In the genomic region with DNA sequence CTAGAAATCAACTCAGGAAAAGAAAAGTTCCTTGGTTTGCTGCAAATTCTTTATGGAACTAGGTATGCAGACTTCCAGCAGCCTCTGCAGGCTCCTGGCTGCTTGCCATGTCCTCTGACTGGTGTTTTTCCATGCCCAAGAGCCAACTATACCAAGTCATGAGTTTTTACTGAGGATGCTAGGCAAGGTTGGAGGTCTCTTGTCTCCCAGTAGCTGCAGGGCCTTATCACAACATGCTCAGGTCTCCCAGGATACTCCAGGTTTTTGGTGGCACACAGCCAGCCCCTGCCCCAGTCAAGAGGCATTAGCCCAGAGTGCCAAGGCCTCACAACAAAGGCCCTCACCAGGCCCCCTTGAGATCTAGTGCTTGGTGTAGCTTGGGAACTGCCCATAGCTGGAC, we compare ENCODE assay signal across 10 mouse cellular contexts.
DNase-seq lines count a peak whose midpoint lies in the region; ATAC-seq lines count a peak whose summit lies in the region.
"Had no signal": no experiment of that assay in that cellular context is flagged by ENCODE, and none has a peak within 500 bp of the region (broad histone marks: within the 10 kb centered on the region; RNA-seq: fewer than 3 reads in every experiment).

No protein-coding gene starts in this region.

- no peak overlapping the region for H3K27ac ChIP-seq in embryonic facial prominence, embryonic 14.5 days (replicated peaks; ENCODE audit: low read depth, low read length)
- no peak overlapping the region for H3K27ac ChIP-seq in embryonic facial prominence, embryonic 10.5 days (replicated peaks)
- no peak overlapping the region for H3K27ac ChIP-seq in midbrain, embryonic 16.5 days (ENCODE audit: low read length)
- H3K27ac ChIP-seq: embryonic facial prominence, embryonic 13.5 days; neural tube, embryonic 15.5 days had no signal

- no peak for ATAC-seq in embryonic facial prominence, embryonic 14.5 days (ENCODE audit: low read depth)
- ATAC-seq in megakaryocyte-erythroid progenitor cell, adult 5-6 weeks (replicated peaks; ENCODE audit: low FRiP score, low TSS enrichment, poor library complexity, severe bottlenecking), result no peak
- no peak for ATAC-seq in midbrain, embryonic 16.5 days

- DNase-seq in embryonic facial prominence, embryonic 14.5 days (ENCODE audit: low spot score), result peak; percentile 31
- DNase-seq in embryonic facial prominence, embryonic 10.5 days (ENCODE audit: low spot score), result no peak
- DNase-seq in 3T3-L1 (ENCODE audit: low read depth, low spot score), result peak; percentile 50
- peak; percentile 11 for DNase-seq in cerebellum, adult 8-10 months
- DNase-seq in kidney, postnatal 25 days, result peak; percentile 35 to 44
- no peak for DNase-seq in yolk sac, embryonic 10.5 days (ENCODE audit: low spot score)

- no peaks in the 10 kb centered on the region for H3K36me3 ChIP-seq in embryonic facial prominence, embryonic 14.5 days (ENCODE audit: control insufficient read depth, insufficient read depth, low read length)
- H3K36me3 ChIP-seq in embryonic facial prominence, embryonic 10.5 days (replicated peaks), result no peaks in the 10 kb centered on the region
- no peaks in the 10 kb centered on the region for H3K36me3 ChIP-seq in midbrain, embryonic 16.5 days (ENCODE audit: control insufficient read depth, insufficient read depth, low read length)
- H3K36me3 ChIP-seq: embryonic facial prominence, embryonic 13.5 days; neural tube, embryonic 15.5 days had no signal

- H3K9me3 ChIP-seq in embryonic facial prominence, embryonic 14.5 days (ENCODE audit: control insufficient read depth, low read length), result no peaks in the 10 kb centered on the region
- H3K9me3 ChIP-seq in embryonic facial prominence, embryonic 10.5 days, result no peaks in the 10 kb centered on the region
- H3K9me3 ChIP-seq in midbrain, embryonic 16.5 days (replicated peaks; ENCODE audit: control insufficient read depth, low read length, poor library complexity, severe bottlenecking), result no peaks in the 10 kb centered on the region
- H3K9me3 ChIP-seq: embryonic facial prominence, embryonic 13.5 days; neural tube, embryonic 15.5 days had no signal

- H3K4me1 ChIP-seq in embryonic facial prominence, embryonic 14.5 days (ENCODE audit: control insufficient read depth, insufficient read depth, low read length), result 0 out of 2 replicates have a peak, but pooled peaks cover 3% of the 10 kb centered on the region
- H3K4me1 ChIP-seq in embryonic facial prominence, embryonic 10.5 days, result no peaks in the 10 kb centered on the region
- H3K4me1 ChIP-seq in midbrain, embryonic 16.5 days (ENCODE audit: control insufficient read depth, insufficient read depth, low read length), result no peaks in the 10 kb centered on the region
- H3K4me1 ChIP-seq: neural tube, embryonic 15.5 days had no signal

- H3K4me2 ChIP-seq in embryonic facial prominence, embryonic 14.5 days (ENCODE audit: low read depth, low read length), result no peak overlapping the region
- H3K4me2 ChIP-seq in midbrain, embryonic 16.5 days (ENCODE audit: low read length), result no peak overlapping the region
- H3K4me2 ChIP-seq: embryonic facial prominence, embryonic 13.5 days; neural tube, embryonic 15.5 days had no signal

- H3K27me3 ChIP-seq in embryonic facial prominence, embryonic 14.5 days (replicated peaks; ENCODE audit: control insufficient read depth, insufficient read depth, low read length), result no peaks in the 10 kb centered on the region
- no peaks in the 10 kb centered on the region for H3K27me3 ChIP-seq in embryonic facial prominence, embryonic 10.5 days (replicated peaks; ENCODE audit: low read depth, poor library complexity, severe bottlenecking)
- no peaks in the 10 kb centered on the region for H3K27me3 ChIP-seq in midbrain, embryonic 16.5 days (ENCODE audit: control insufficient read depth, insufficient read depth, low read depth, low read length)
- H3K27me3 ChIP-seq: embryonic facial prominence, embryonic 13.5 days; neural tube, embryonic 15.5 days had no signal

- no peak overlapping the region for H3K9ac ChIP-seq in embryonic facial prominence, embryonic 14.5 days (ENCODE audit: low read depth, low read length)
- no peak overlapping the region for H3K9ac ChIP-seq in midbrain, embryonic 16.5 days (ENCODE audit: low read depth, low read length)
- H3K9ac ChIP-seq: embryonic facial prominence, embryonic 13.5 days; neural tube, embryonic 15.5 days had no signal

- no peak overlapping the region for H3K4me3 ChIP-seq in embryonic facial prominence, embryonic 14.5 days (ENCODE audit: low read depth, low read length)
- no peak overlapping the region for H3K4me3 ChIP-seq in embryonic facial prominence, embryonic 10.5 days
- no peak overlapping the region for H3K4me3 ChIP-seq in midbrain, embryonic 16.5 days (ENCODE audit: low read depth, low read length)
- H3K4me3 ChIP-seq: embryonic facial prominence, embryonic 13.5 days; neural tube, embryonic 15.5 days had no signal

Comparison
In these comparisons a context has a peak if more than half of its experiments do, and no peak if none do; other contexts are left out.
1. DNase-seq: peak in embryonic facial prominence, embryonic 14.5 days (single experiment), 3T3-L1 (single experiment), cerebellum, adult 8-10 months (single experiment) and kidney, postnatal 25 days (2 of 2); none in embryonic facial prominence, embryonic 10.5 days (single experiment) and yolk sac, embryonic 10.5 days (single experiment).